Mouse (Mus musculus) thymus, adult 2 months (tissue): ENCODE data around the gene Zfp367. TPM values are rescaled to one million over a fixed set of nuclear protein-coding genes. Genes with fewer than 3 reads are reported as not detected.

Source experiments
- DNase-seq: peaks from one replicate; pipeline ENCODE4 v3.0.0; 2021
- H3K27ac ChIP-seq: fragments of 200-500 bp; 2 replicates; pipeline ENCODE4 v1.5.1; 2012; ENCODE audit warnings: low read length, control low read depth; ENCODE audit not compliant: control insufficient read depth, insufficient read depth
- H3K27me3 ChIP-seq: fragments of 200-500 bp; 2 replicates; pipeline ENCODE4 v1.6.1; 2012; ENCODE audit warnings: mild to moderate bottlenecking, low read length, moderate library complexity, mixed read lengths; ENCODE audit not compliant: control insufficient read depth, insufficient read depth
- H3K36me3 ChIP-seq: fragments of 200-500 bp; 2 replicates; pipeline ENCODE4 v1.6.1; 2012; ENCODE audit warnings: mild to moderate bottlenecking, low read length, moderate library complexity; ENCODE audit not compliant: control insufficient read depth, insufficient read depth
- H3K4me1 ChIP-seq: fragments of 200-500 bp; replicated peaks from 2 replicates; pipeline ENCODE4 v1.6.1; 2012; ENCODE audit warnings: low read length; ENCODE audit not compliant: control insufficient read depth, insufficient read depth
- H3K4me3 ChIP-seq: fragments of 200-500 bp; 2 replicates; pipeline ENCODE4 v1.5.1; 2012; ENCODE audit warnings: mild to moderate bottlenecking, low read length, control low read depth, moderate library complexity; ENCODE audit not compliant: control insufficient read depth, insufficient read depth
- CTCF ChIP-seq: fragments of 200-500 bp; IDR thresholded peaks from 2 replicates; pipeline ENCODE4 v1.5.1; 2012; ENCODE audit warnings: mild to moderate bottlenecking, control low read depth, low read length, moderate library complexity, borderline replicate concordance; ENCODE audit not compliant: control insufficient read depth, poor library complexity, insufficient read depth; ENCODE audit errors: extremely low read depth
- POLR2A ChIP-seq: fragments of 200-500 bp; IDR thresholded peaks from 2 replicates; pipeline ENCODE4 v1.6.1; 2012; ENCODE audit warnings: mild to moderate bottlenecking, low read length, control low read depth, moderate library complexity; ENCODE audit not compliant: control insufficient read depth, poor library complexity, insufficient read depth; ENCODE audit errors: extremely low read depth
- WGBS: fragments of 180-500 bp; shearing (Covaris S2); methylation state at CpG from one replicate; pipeline ENCODE4 v1.1.7; 2018; 5-methylcytosine and 5-hydroxymethylcytosine counted together
- polyA plus RNA-seq: library from polyadenylated mRNA; depleted of rRNA; stranded (reverse); fragments of >200 nt; gene quantifications from 2 replicates; pipeline ENCODE4 v1.2.3, GENCODE M21; 2012

The Zfp367 gene
- polyA plus RNA-seq, 1 experiment: 13.3 TPM

DNA sequence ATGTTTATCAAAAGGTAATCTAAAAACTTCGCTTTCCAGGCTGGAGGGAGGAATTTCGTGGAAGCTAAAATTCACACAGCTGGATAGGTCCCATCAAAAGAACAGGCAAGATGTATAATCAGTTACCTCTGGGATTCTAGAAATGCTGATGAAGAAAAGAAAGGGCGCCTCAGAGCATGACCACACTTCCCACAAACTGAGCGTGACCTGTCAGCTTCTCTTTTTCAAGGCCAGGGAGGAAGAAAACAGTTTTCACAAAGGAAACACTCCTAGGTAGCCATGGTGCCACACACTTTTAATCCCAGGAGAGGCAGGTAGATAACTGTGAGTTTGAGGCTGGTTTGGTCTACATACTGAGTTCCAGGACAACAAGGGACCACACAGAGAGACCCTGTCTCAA is 32.2 kb downstream of the Zfp367 start:
- Histone ChIP-seq H3K4me3 (no peak overlapping the region), H3K4me1 (no peaks in the 10 kb centered on the region), H3K36me3 (no peaks in the 10 kb centered on the region), H3K27ac (no peak overlapping the region), H3K27me3 (no peaks in the 10 kb centered on the region)
- no peak for DNase-seq
- TF ChIP-seq CTCF: no peak
- no peak for TF ChIP-seq POLR2A
- 35% methylated on average over 4 of the region's 4 CpGs for WGBS

DNA sequence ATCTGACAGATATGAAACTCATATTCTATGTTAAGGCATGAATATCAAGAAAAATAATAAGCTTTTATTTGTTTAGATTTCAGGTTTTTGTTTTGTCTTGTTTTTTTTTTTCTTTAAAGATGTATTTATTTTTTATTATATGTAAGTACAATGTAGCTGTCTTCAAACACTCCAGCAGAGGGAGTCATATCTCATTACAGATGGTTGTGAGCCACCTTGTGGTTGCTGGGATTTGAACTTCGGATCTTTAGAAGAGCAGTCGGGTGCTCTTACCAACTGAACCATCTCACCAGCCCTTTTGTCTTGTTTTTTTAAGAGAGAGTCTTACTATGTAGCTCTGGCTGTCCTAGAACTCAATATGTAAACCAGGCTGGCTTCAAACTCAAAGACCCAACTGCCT is 35.6 kb downstream of the Zfp367 start:
- no peaks in the 10 kb centered on the region for H3K4me1 ChIP-seq
- H3K27me3 ChIP-seq: no peaks in the 10 kb centered on the region
- 58% methylated on average over 2 of the region's 2 CpGs for WGBS
- no peak for DNase-seq
- H3K4me3 ChIP-seq: no peak overlapping the region
- no peak overlapping the region for H3K27ac ChIP-seq
- TF ChIP-seq POLR2A (no peak), CTCF (no peak)
- no peaks in the 10 kb centered on the region for H3K36me3 ChIP-seq

- no peaks in the 10 kb centered on the region for H3K27me3 ChIP-seq
- no peak for TF ChIP-seq POLR2A
- no peak for TF ChIP-seq CTCF
- H3K27ac ChIP-seq: no peak overlapping the region
- 95% methylated on average over 1 of the region's 1 CpGs for WGBS
- H3K4me3 ChIP-seq: no peak overlapping the region
- no peaks in the 10 kb centered on the region for H3K36me3 ChIP-seq
- H3K4me1 ChIP-seq: no peaks in the 10 kb centered on the region
- DNase-seq: no peak
Observed at GRCm38 (mm10) chr13:64110421-64110820, 42.6 kb downstream of the Zfp367 start.

GRCm38 (mm10) chr13:64108381-64108850 is 44.6 kb downstream of the Zfp367 start:
- TF ChIP-seq POLR2A: no peak
- TF ChIP-seq CTCF: no peak
- Histone ChIP-seq H3K27ac (no peak overlapping the region), H3K36me3 (no peaks in the 10 kb centered on the region), H3K4me3 (no peak overlapping the region), H3K27me3 (no peaks in the 10 kb centered on the region), H3K4me1 (no peaks in the 10 kb centered on the region)
- no peak for DNase-seq
- whole genome bisulfite sequencing: 46% methylated on average over 5 of the region's 5 CpGs

- no peaks in the 10 kb centered on the region for H3K36me3 ChIP-seq
- no peak overlapping the region for H3K4me3 ChIP-seq
- no peaks in the 10 kb centered on the region for H3K27me3 ChIP-seq
- no peak overlapping the region for H3K27ac ChIP-seq
- 74% methylated on average over 8 of the region's 8 CpGs for WGBS
- TF ChIP-seq POLR2A (no peak), CTCF (no peak)
- DNase-seq: no peak
- no peaks in the 10 kb centered on the region for H3K4me1 ChIP-seq
Observed at GRCm38 (mm10) chr13:64107535-64107934, 45.5 kb downstream of the Zfp367 start.

- Histone ChIP-seq H3K4me3 (no peak overlapping the region), H3K27me3 (no peaks in the 10 kb centered on the region), H3K4me1 (no peaks in the 10 kb centered on the region), H3K36me3 (no peaks in the 10 kb centered on the region), H3K27ac (no peak overlapping the region)
- 89% methylated on average over 3 of the region's 3 CpGs for WGBS
- no peak for DNase-seq
- TF ChIP-seq CTCF (no peak), POLR2A (no peak)
Observed at GRCm38 (mm10) chr13:64107105-64107504, 45.9 kb downstream of the Zfp367 start.

DNA sequence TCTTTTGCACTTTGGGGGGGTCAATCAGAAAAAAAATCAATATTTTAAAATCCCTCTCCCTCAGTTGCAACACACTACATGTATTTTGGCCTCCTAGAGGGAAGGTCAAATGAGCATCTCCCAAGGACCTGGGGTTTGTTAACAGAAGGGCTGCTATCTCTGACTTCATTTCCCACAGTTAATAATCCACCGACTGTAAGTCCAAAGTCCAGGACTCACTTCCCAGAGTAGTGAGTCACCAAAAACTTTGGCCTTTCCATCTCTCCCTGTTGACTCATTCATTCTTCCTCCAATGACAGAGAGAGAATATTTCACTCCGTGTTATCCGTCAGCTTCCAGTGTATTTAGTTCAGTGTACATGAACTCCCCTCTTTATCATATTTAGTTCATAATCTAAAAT is 47.3 kb downstream of the Zfp367 start:
- DNase-seq: no peak
- Histone ChIP-seq H3K27ac (no peak overlapping the region), H3K4me1 (no peaks in the 10 kb centered on the region), H3K4me3 (no peak overlapping the region), H3K36me3 (no peaks in the 10 kb centered on the region), H3K27me3 (no peaks in the 10 kb centered on the region)
- no peak for TF ChIP-seq POLR2A
- TF ChIP-seq CTCF: no peak
- 96% methylated on average over 3 of the region's 3 CpGs for WGBS
